Mouse (Mus musculus) c-Kit-positive CD71-positive TER-119-positive erythroid progenitor cells, embryonic 14.5 days (primary cell): ENCODE measurements around the gene Sc5d.

Experiments
- DNase-seq: peaks from one replicate; pipeline ENCODE4 v3.0.0-alpha.2; 2013; ENCODE audit warnings: low spot score

Sc5d gene

GRCm38 (mm10) chr9:42264145-42264544, at the start of gene Sc5d:
Gene Sc5d, minus strand, starts transcription at chr9:42264256.
- DNase-seq = peak; percentile 88

DNA sequence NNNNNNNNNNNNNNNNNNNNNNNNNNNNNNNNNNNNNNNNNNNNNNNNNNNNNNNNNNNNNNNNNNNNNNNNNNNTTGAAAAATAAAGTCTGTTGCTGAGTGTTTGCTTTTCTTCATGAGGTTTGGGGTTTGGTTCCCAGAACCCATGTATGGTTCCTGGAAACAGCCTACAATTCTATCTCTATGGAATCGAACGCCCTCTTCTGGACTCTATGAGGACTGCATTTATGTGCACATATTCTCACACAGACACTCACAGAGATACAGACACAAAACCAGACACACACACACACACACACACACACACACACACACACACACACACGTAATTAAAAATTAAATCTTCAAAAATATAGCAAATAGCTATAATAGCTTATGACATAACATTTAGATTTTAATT, 47.3 kb upstream of the Sc5d start:
- no peak for DNase-seq

GRCm38 (mm10) chr9:42303894-42304293, 39.8 kb upstream of the Sc5d start:
- DNase-seq = no peak

- DNase-seq = no peak
Measured at GRCm38 (mm10) chr9:42301082-42301633, 37.1 kb upstream of the Sc5d start.

DNA sequence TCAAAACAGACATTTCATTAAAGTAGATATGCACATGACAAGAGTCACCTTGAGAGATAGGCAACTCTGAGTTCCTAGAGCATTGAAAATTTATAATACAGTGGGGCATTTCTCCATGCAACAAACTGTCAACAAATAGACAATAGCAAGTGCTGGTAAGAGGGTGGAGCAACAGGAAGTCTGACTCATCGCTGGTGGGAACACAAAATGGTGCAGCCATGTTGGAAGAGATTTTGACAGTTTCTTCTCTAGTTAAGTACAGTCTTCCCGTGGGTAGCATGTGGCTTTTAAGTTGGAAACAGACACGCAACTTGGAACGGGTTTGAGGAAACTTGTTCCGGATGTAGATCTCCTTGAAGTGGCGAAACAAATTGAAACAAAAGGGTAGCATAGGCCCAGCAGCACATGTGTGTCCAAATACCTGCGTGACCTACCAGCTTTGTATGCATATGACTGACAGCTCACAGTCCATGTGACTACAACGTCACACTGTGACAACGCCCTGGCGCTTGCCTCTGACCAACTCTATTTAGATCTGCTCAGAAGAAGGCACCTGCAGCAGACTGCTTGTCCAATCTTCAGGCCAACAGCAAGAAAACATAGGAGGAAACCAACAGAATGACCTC, 32.4 kb upstream of the Sc5d start:
- DNase-seq = no peak

DNA sequence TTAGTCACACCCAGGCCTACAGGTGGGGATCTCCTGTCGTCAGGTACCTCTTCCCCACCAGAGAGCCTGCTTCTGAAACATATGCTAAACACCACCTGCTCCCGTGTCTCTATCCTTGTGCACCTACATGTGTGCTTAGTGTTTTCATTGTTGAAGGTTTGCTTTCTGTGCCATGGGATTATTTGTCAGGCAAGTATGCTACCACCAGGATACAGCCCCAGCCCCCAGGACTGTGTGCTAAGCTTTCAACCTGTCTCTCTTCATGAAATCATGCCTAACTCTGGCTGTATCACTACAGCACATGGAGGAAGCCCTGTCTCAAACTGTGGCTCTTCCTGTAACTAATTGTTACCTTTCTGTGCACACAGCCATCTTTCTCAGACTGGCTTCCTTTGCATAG, 30.1 kb upstream of the Sc5d start:
- no peak for DNase-seq

DNA sequence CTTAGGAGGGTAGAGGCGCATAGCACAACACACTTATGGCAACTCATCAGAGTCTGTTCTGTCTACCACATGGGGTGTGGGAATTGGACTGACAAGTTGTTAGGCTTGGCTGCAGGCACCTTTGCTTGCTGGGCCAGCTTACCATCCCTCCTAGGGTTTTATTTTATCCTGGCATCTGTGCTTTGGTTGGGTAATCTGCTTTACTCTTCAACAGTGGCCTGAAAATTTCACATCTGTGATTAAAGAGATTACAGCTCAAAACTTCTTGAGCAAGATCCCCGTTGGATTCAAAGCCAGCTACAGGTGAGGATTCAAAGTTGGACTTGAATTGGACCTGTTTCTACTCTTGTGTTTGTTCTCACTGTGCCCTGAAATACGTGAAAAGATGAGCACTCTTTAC, 29.5 kb upstream of the Sc5d start:
- DNase-seq = no peak

DNA sequence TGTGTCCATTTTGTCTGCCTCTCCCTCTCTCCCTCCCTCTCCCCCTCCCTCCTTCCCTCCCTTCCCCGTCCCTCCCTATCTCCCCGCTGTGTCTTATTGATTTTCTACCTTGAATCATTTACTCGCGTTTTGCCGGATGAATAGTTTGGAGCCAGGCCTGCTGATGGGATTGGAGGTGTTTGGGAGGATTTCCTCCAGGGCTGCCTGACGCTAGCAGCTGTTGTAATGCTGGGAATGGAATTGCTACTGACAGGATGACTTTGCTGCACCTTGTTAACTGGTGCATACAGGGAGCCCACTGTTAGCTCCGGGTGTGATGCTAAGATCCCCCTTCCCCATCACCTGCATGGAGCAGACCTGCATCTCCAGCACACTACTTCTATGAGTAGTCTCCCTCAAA, 29.0 kb upstream of the Sc5d start:
- DNase-seq = no peak

- DNase-seq = no peak
Measured at GRCm38 (mm10) chr9:42279676-42280075, 15.6 kb upstream of the Sc5d start.

DNA sequence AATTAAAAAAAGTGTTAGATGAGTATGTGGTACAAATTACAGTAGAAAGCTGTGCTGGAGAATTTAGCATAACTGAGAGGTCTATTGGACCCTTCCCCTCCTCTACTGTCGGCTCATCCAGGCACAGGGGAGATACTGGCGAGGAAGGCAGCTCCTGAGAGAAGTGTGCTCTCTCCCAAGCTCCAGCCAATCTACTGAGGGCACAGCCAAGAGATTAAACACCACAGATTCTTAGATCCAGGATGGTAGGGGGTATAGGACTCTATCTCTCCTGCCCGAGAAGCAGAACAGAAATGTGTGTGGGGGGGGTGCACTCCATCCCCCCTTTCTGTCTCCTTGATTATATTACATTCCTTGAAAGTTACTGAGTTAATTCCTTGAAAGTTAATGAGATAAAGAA, 14.0 kb upstream of the Sc5d start:
- DNase-seq = no peak

- no peak for DNase-seq
Measured at GRCm38 (mm10) chr9:42277606-42278005, 13.6 kb upstream of the Sc5d start.

- no peak for DNase-seq
Measured at GRCm38 (mm10) chr9:42277162-42277561, 13.1 kb upstream of the Sc5d start.

GRCm38 (mm10) chr9:42275761-42276145, 11.7 kb upstream of the Sc5d start:
- no peak for DNase-seq

- no peak for DNase-seq
Measured at GRCm38 (mm10) chr9:42275027-42275760, 11.1 kb upstream of the Sc5d start.

DNA sequence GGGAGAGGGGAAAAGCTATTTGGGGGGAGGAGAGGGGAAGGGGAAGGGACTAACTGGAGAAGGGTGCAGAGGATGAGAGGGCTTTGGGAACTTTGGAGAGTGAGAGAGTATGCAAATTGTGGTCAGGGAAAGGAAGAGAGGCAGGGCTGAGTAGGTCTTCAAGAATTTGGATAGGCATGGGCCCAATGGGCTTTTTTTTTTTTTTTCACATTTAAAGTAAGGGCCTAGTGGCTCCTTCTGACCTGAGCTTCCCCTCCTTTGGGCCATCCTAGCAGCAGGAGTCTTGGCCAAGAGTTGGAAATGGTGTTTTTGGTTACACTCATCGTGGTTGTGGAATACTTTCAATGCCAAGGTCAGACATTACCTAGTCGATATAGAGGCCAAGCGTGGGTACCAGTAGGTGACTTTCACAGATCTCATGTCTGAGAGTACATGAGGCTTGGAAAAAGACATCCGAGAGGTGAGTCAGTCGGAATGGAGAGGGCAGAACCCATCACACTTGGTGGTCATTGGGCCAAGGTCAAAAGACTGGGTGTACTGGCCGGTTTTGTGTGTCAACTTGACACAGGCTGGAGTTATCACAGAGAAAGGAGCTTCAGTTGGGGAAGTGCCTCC, 9.7 kb upstream of the Sc5d start:
- no peak for DNase-seq

DNA sequence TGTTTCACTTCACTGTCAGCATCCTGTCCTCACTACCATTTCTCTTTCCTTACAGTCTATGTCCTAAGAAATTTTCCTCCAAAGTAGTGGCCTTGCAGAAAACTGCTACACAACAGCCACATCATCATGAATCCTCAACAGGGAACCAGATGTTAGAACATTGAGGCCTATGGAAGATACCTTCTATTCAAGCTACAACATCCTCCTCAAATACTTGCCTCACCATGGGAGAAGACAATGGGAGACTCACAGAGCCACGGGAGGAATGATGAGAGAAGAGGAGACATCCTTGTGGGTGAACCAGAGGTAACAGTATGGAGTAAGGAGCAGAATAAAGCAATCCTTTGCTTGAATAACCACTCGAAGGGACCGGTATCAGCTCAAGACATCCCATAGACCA, 9.1 kb upstream of the Sc5d start:
- no peak for DNase-seq

DNA sequence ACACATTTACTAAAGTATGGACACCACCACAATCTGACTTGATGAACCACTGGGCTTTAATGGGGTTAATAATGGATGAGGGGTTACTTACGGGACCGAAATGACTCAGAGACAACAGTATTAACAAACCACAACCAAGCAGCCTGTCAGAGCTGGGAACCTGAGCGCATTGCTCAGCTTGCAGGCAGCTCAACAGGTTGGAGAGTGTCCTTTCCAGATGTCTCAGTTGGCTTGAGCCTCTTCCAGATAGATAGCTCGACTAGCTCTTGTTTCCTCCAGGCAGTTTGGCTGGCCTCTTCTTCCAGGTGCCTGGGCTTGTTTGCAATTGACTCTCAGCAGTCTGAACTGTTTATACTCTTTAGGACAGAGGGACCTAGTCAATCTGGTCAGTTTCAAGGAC, 8.6 kb upstream of the Sc5d start:
- no peak for DNase-seq

DNA sequence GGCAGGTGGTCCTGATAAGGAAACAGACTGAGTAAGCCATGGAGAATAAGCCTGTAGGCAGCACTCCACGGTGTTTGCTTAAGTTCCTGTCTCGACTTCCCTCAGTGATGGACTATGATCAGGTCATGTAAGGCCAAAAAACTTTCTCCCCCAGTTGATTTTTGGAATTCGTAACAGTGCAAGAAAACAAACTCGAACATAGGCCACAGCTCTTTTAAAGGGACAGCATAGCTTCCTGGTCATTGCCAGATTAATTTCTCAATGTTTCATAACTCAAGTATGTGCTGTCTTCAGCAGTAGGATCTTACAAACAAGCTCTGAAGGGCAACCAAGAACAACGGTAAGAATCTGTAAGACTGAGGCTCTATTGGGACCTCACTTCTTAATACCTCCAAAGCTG, 7.4 kb upstream of the Sc5d start:
- DNase-seq = no peak

DNA sequence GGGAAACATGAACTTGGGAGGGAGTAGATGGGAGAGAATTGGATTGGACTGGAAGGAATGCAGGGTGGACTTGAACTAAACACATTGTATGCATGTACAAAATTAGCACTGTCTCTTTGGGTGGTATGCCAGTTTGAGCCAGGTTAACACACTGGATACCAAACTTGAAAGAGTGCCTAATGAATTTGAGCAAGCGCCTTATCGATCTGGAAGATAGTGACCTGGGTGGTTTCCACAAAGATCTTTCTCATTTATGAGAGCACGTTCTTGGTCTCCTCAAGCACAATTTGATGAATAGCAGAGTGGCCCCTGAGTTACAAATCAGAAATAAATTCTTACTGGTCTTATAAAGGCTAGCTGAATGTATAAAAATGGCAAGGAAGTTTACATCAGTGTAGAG, 6.6 kb upstream of the Sc5d start:
- DNase-seq = no peak

DNA sequence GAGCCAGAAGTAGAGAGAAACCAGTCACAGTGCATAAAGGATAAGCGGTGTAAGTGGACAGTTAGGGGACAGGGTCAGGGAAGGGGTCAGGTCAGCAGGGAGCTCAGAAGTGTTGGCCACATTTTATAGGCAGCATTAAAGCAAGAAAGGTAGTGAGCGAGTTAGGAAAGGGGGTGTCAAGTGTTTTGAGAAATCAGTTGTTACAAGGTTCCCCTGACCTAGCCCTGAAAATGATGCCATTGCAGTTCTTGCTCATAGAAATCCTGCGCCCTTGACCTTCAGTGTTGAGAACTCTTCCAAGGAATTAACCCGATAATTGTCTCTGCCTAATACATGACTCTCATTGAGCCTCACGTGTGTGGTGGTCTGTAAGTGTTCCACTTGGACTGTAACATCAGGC, 6.0 kb upstream of the Sc5d start:
- no peak for DNase-seq

- no peak for DNase-seq
Measured at GRCm38 (mm10) chr9:42268371-42268770, 4.3 kb upstream of the Sc5d start.

- DNase-seq = no peak
Measured at GRCm38 (mm10) chr9:42265309-42265708, 1.3 kb upstream of the Sc5d start.

GRCm38 (mm10) chr9:42263709-42264111, 346 bp downstream of the Sc5d start:
- no peak for DNase-seq
